Mouse (Mus musculus) duodenum, adult 2 months (tissue): ENCODE measurements around the gene Ndufaf3. TPM values are rescaled to one million over a fixed set of nuclear protein-coding genes. Genes with fewer than 3 reads are reported as not detected.

Source experiments
- polyA plus RNA-seq: library from polyadenylated mRNA; depleted of rRNA; stranded (reverse); fragments of >200 nt; gene quantifications from 2 replicates; pipeline ENCODE4 v1.2.3, GENCODE M21; 2012; ENCODE audit warnings: low replicate concordance; rRNA removed

Gene Ndufaf3
- 40.9 and 44.6 TPM in 2 replicates for polyA plus RNA-seq

GRCm38 (mm10) chr9:108566815-108567776 is at the start of gene Ndufaf3:
TSS of gene Ndufaf3 (minus strand) at chr9:108567434.

GRCm38 (mm10) chr9:108596998-108597764 is 29.9 kb upstream of the Ndufaf3 start, which contains the start of gene P4htm:
TSS of gene P4htm (minus strand) at chr9:108597667.

DNA sequence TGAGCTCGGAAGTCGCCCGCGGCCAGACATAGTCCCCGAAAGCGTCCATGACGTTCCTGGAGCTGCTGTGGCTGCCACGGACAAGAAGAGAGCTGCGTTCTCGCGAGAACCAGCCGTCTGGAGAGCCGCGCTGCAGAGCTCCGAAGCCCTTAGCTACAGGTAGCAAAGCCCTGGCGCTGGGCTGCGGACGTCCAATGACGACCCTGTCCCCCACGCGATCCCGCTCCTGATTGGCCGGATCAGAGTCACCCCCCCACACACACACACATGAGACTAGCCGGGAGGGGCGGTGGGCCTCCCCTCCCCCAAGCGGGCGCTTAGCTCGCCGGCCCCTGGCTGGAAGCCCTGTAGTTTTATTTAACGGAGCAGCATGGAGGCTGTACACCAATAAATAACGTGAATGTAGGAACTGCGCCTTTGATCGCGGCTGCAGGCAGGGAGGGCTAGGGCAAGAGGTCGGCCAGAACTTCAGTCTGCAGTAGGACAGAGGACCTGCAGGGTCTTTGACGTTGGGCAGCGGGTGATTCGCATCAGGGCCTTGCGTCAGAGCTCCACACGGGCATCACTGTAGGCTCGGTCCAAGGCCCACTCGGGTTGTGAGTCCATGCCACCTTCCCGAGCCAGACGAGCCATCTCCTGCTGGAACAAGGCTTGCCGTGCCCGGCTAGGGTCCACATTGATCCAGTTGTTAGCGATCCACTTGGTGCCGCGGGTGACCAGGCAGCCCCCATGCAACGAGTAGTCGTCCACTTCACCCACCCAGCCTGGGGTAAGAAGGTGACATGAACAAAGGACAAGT is 11.5 kb upstream of the Ndufaf3 start, which contains the start of gene Wdr6:
Gene Wdr6 (minus strand): TSS at position 195 of the 799 bp plus-strand sequence.

GRCm38 (mm10) chr9:108569381-108570206 is 2.4 kb upstream of the Ndufaf3 start, which contains the start of gene Dalrd3:
TSS of gene Dalrd3 (plus strand) at chr9:108569886.

DNA sequence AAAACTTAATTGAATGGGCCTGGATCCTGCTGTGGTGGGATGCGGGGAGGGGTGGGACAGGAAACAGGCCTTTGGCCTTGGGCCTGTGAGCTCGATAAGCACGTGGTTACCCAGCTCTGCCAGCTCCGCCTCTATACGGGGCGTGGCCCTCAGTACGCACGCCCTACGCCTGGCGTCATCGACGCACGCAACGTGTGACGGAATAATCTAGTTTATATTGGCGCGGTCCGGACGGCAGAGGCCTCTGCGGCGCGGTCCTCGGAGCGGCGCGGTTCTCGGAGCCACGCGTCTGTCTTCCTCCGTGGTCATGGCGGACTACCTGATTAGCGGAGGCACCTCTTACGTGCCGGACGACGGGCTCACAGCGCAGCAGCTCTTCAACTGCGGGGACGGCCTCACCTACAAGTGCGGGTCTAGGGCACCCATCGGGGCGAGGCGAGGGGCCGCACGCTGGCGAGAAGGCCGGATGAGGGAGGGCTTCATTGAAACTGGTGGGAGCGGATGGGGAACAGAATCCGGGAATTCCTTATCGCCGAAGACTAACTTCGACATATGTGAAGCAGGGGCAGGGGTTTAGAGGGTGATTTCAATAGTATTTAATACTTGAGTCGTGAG is 6.9 kb downstream of the Ndufaf3 start, which contains the start of gene Impdh2:
Gene Impdh2 (plus strand): TSS at position 60 of the 615 bp plus-strand sequence.

GRCm38 (mm10) chr9:108516380-108517251 is 50.6 kb downstream of the Ndufaf3 start, which contains the start of gene Qrich1:
TSS of gene Qrich1 (plus strand) at chr9:108516806.

Other genes starting within 250 kb of the Ndufaf3 start
- gene Gpx1, start 228.5 kb downstream of the Ndufaf3 start, polyA plus RNA-seq = 1,295 and 2,060 TPM in 2 replicates
- 40.5 and 53.8 TPM in 2 replicates for gene Usp4, start 219.6 kb downstream of the Ndufaf3 start, polyA plus RNA-seq
- gene 1700102P08Rik, start 174.6 kb downstream of the Ndufaf3 start, polyA plus RNA-seq = not detected in 2 replicates
- not detected in 2 replicates for gene Ccdc36, start 138.9 kb downstream of the Ndufaf3 start, polyA plus RNA-seq
- not detected in 2 replicates for gene BC048562, start 131.0 kb downstream of the Ndufaf3 start, polyA plus RNA-seq
- 14.7 and 15.3 TPM in 2 replicates for gene Ccdc71, start 106.9 kb downstream of the Ndufaf3 start, polyA plus RNA-seq
- gene Klhdc8b, start 105.9 kb downstream of the Ndufaf3 start, polyA plus RNA-seq = 27.3 and 33.7 TPM in 2 replicates
- 20.7 and 25.6 TPM in 2 replicates for gene Lamb2, start 87.7 kb downstream of the Ndufaf3 start, polyA plus RNA-seq
- 66.7 and 68.1 TPM in 2 replicates for gene Usp19, start 76.8 kb downstream of the Ndufaf3 start, polyA plus RNA-seq
- 145 and 187 TPM in 2 replicates for gene Qars, start 59.7 kb downstream of the Ndufaf3 start, polyA plus RNA-seq
- 45.4 and 58.5 TPM in 2 replicates for gene Qrich1, start 50.6 kb downstream of the Ndufaf3 start, polyA plus RNA-seq
- gene Impdh2, start 7.1 kb downstream of the Ndufaf3 start, polyA plus RNA-seq = 47.8 and 97.0 TPM in 2 replicates
- gene Dalrd3, start 2.5 kb upstream of the Ndufaf3 start, polyA plus RNA-seq = 135 and 158 TPM in 2 replicates
- gene Wdr6, start 11.3 kb upstream of the Ndufaf3 start, polyA plus RNA-seq = 11.3 and 13.7 TPM in 2 replicates
- gene P4htm, start 30.2 kb upstream of the Ndufaf3 start, polyA plus RNA-seq = 2.8 and 5.9 TPM in 2 replicates
- 15.4 and 19.7 TPM in 2 replicates for gene Arih2, start 82.0 kb upstream of the Ndufaf3 start, polyA plus RNA-seq
- 31.1 and 35.7 TPM in 2 replicates for gene Slc25a20, start 94.7 kb upstream of the Ndufaf3 start, polyA plus RNA-seq
- 31.0 and 32.2 TPM in 2 replicates for gene Prkar2a, start 121.9 kb upstream of the Ndufaf3 start, polyA plus RNA-seq
- 59.7 and 73.1 TPM in 2 replicates for gene Ip6k2, start 216.4 kb upstream of the Ndufaf3 start, polyA plus RNA-seq
- gene Nckipsd, start 240.9 kb upstream of the Ndufaf3 start, polyA plus RNA-seq = 13.1 and 18.2 TPM in 2 replicates